Mouse (Mus musculus) lung, postnatal 0 days (tissue): ENCODE results near the gene Duxbl1. TPM values are rescaled to one million over a fixed set of nuclear protein-coding genes. Genes with fewer than 3 reads are reported as not detected.
"Not testable (repeated sequence)": the region's sequence is repeated elsewhere in the genome, so short reads cannot be mapped to it uniquely, and the experiment has no call there.

ENCODE experiments used
- ATAC-seq: fragments of 200-750 bp; cut with Nextera tagmentation; 2 replicates; pipeline ENCODE4 v1.8.0; 2017; ENCODE audit warnings: moderate library complexity
- DNase-seq: peaks from one replicate; pipeline ENCODE4 v3.0.0-alpha.2; 2016; ENCODE audit warnings: low spot score
- H3K27ac ChIP-seq: fragments of 300-500 bp; sonication (generic); 2 replicates; pipeline ENCODE4 v1.5.1; 2014; ENCODE audit warnings: antibody characterized with exemption, mild to moderate bottlenecking, low read length, mixed read lengths
- H3K27me3 ChIP-seq: fragments of 300-500 bp; sonication (generic); replicated peaks from 2 replicates; pipeline ENCODE4 v1.6.1; 2014; ENCODE audit warnings: low read length, mixed read lengths; ENCODE audit not compliant: insufficient read depth
- H3K36me3 ChIP-seq: fragments of 300-500 bp; sonication (generic); 2 replicates; pipeline ENCODE4 v1.6.1; 2014; ENCODE audit warnings: low read length, mixed read lengths; ENCODE audit not compliant: insufficient read depth
- H3K4me1 ChIP-seq: fragments of 300-500 bp; sonication (generic); 2 replicates; pipeline ENCODE4 v1.6.1; 2014; ENCODE audit warnings: antibody characterized with exemption, low read depth, low read length, mixed read lengths; ENCODE audit not compliant: insufficient read depth
- H3K4me2 ChIP-seq: fragments of 300-500 bp; sonication (generic); replicated peaks from 2 replicates; pipeline ENCODE4 v1.6.1; 2014; ENCODE audit warnings: low read depth, mild to moderate bottlenecking, low read length, moderate library complexity, mixed read lengths
- H3K4me3 ChIP-seq: fragments of 300-500 bp; sonication (generic); 2 replicates; pipeline ENCODE4 v1.5.1; 2014; ENCODE audit warnings: low read depth, low read length
- H3K9ac ChIP-seq: fragments of 300-500 bp; sonication (generic); replicated peaks from 2 replicates; pipeline ENCODE4 v1.6.1; 2014; ENCODE audit warnings: low read depth, mild to moderate bottlenecking
- H3K9me3 ChIP-seq: fragments of 300-500 bp; sonication (generic); 2 replicates; pipeline ENCODE4 v1.6.1; 2016; ENCODE audit warnings: low read length, mixed read lengths
- WGBS: fragments of 180-500 bp; shearing (Covaris S2); extraction: QIAGEN DNeasy Blood & Tissue Kit; methylation state at CpG from one replicate; pipeline ENCODE4 v1.1.7; 2014; 5-methylcytosine and 5-hydroxymethylcytosine counted together
- polyA plus RNA-seq: library from polyadenylated mRNA; unstranded; fragments of >200 nt; fragmentation: Nextera tagmentation; extraction: Ambion mirVana; gene quantifications from 2 replicates; pipeline ENCODE4 v1.2.1, GENCODE M21; 2015

Duxbl1 gene
- 0.58 and 0.82 TPM in 2 replicates for polyA plus RNA-seq

GRCm38 (mm10) chr14:25978371-25979241, at the start of gene Duxbl1:
Duxbl1 (plus strand) TSS chr14:25978577.
- not testable (repeated sequence) for H3K9ac ChIP-seq, H3K9me3 ChIP-seq, H3K4me3 ChIP-seq, H3K4me1 ChIP-seq, H3K27me3 ChIP-seq, H3K27ac ChIP-seq, H3K36me3 ChIP-seq, DNase-seq, H3K4me2 ChIP-seq
- peak; percentile 48 for ATAC-seq
- WGBS, result no CpG with 5 or more reads among the region's 25 CpGs

GRCm38 (mm10) chr14:25936867-25937630, 41.3 kb upstream of the Duxbl1 start:
- not testable (repeated sequence) for ATAC-seq, H3K36me3 ChIP-seq, H3K4me3 ChIP-seq, H3K9ac ChIP-seq, H3K4me2 ChIP-seq, DNase-seq, H3K27me3 ChIP-seq, H3K4me1 ChIP-seq, H3K27ac ChIP-seq, H3K9me3 ChIP-seq
- WGBS, result no CpG with 5 or more reads among the region's 5 CpGs

- H3K4me1 ChIP-seq, H3K4me3 ChIP-seq, H3K9me3 ChIP-seq, H3K9ac ChIP-seq, ATAC-seq, H3K27ac ChIP-seq, H3K27me3 ChIP-seq, H3K36me3 ChIP-seq, DNase-seq, H3K4me2 ChIP-seq: not testable (repeated sequence)
- WGBS, result no CpG with 5 or more reads among the region's 8 CpGs
Measured at GRCm38 (mm10) chr14:25938004-25938403, 40.4 kb upstream of the Duxbl1 start, which contains the start of gene Cphx1. Cphx1 (plus strand) TSS chr14:25938304.

- not testable (repeated sequence) for H3K9ac ChIP-seq, H3K4me3 ChIP-seq, DNase-seq, H3K9me3 ChIP-seq, H3K4me2 ChIP-seq, ATAC-seq, H3K27me3 ChIP-seq, H3K4me1 ChIP-seq, H3K27ac ChIP-seq, H3K36me3 ChIP-seq
- no CpG with 5 or more reads among the region's 3 CpGs for WGBS
Measured at GRCm38 (mm10) chr14:25957861-25958260, 20.5 kb upstream of the Duxbl1 start.

- not testable (repeated sequence) for H3K4me2 ChIP-seq, H3K4me3 ChIP-seq, ATAC-seq, H3K4me1 ChIP-seq, DNase-seq, H3K36me3 ChIP-seq, H3K9ac ChIP-seq, H3K27me3 ChIP-seq, H3K27ac ChIP-seq, H3K9me3 ChIP-seq
- WGBS, result 7% methylated on average over 6 of the region's 13 CpGs
Measured at GRCm38 (mm10) chr14:25979242-25979941, 1.0 kb downstream of the Duxbl1 start.

GRCm38 (mm10) chr14:25981880-25982279, 3.5 kb downstream of the Duxbl1 start:
- H3K36me3 ChIP-seq, H3K27me3 ChIP-seq, H3K4me1 ChIP-seq, H3K27ac ChIP-seq, H3K4me3 ChIP-seq, H3K9me3 ChIP-seq, H3K9ac ChIP-seq, H3K4me2 ChIP-seq: not testable (repeated sequence)
- DNase-seq (peak; percentile 11), ATAC-seq (peak; percentile 56)
- WGBS, result 42% methylated on average over 2 of the region's 9 CpGs

GRCm38 (mm10) chr14:26007462-26007861, 29.1 kb downstream of the Duxbl1 start:
- ATAC-seq, result not testable (repeated sequence)

GRCm38 (mm10) chr14:26016414-26016813, 38.0 kb downstream of the Duxbl1 start:
- not testable (repeated sequence) for H3K27ac ChIP-seq
- no CpG with 5 or more reads among the region's 7 CpGs for WGBS
- ATAC-seq, result peak; percentile 71

More at GRCm38 (mm10) chr14:26007462-26007861, 29.1 kb downstream of the Duxbl1 start:
- not testable (repeated sequence) for H3K27me3 ChIP-seq, H3K27ac ChIP-seq, H3K4me1 ChIP-seq, H3K9ac ChIP-seq, H3K36me3 ChIP-seq, H3K9me3 ChIP-seq, H3K4me3 ChIP-seq, H3K4me2 ChIP-seq, DNase-seq
- WGBS, result no CpG with 5 or more reads among the region's 2 CpGs

GRCm38 (mm10) chr14:26021555-26021954, 43.2 kb downstream of the Duxbl1 start:
- not testable (repeated sequence) for H3K36me3 ChIP-seq, H3K9me3 ChIP-seq, DNase-seq, H3K4me1 ChIP-seq, H3K4me3 ChIP-seq, H3K9ac ChIP-seq, H3K27me3 ChIP-seq, H3K27ac ChIP-seq, H3K4me2 ChIP-seq
- no CpG with 5 or more reads among the region's 9 CpGs for WGBS
- peak; percentile 88 for ATAC-seq

More at GRCm38 (mm10) chr14:26016414-26016813, 38.0 kb downstream of the Duxbl1 start:
- not testable (repeated sequence) for H3K4me3 ChIP-seq, DNase-seq, H3K36me3 ChIP-seq, H3K9me3 ChIP-seq, H3K4me2 ChIP-seq, H3K27me3 ChIP-seq, H3K9ac ChIP-seq, H3K4me1 ChIP-seq
